Mouse (Mus musculus) intestine, postnatal 0 days (tissue): Measurements from ENCODE around the gene Syt16. TPM values are rescaled to one million over a fixed set of nuclear protein-coding genes. Genes with fewer than 3 reads are reported as not detected.

ENCODE experiments used
- ATAC-seq: fragments of 200-750 bp; cut with Nextera tagmentation; 2 replicates; pipeline ENCODE4 v1.8.0; 2017; ENCODE audit warnings: mild to moderate bottlenecking, moderate TSS enrichment, moderate library complexity
- H3K27ac ChIP-seq: fragments of 300-500 bp; sonication (generic); 2 replicates; pipeline ENCODE4 v1.5.1; 2014; ENCODE audit warnings: mild to moderate bottlenecking, low read depth, low read length, moderate library complexity
- H3K27me3 ChIP-seq: fragments of 300-500 bp; sonication (generic); replicated peaks from 2 replicates; pipeline ENCODE4 v1.6.1; 2014; ENCODE audit warnings: low read length, mixed read lengths; ENCODE audit not compliant: control insufficient read depth, insufficient read depth
- H3K36me3 ChIP-seq: fragments of 300-500 bp; sonication (generic); 2 replicates; pipeline ENCODE4 v1.6.1; 2014; ENCODE audit warnings: mild to moderate bottlenecking, moderate library complexity; ENCODE audit not compliant: control insufficient read depth, insufficient read depth
- H3K4me1 ChIP-seq: fragments of 300-500 bp; sonication (generic); replicated peaks from 2 replicates; pipeline ENCODE4 v1.6.1; 2014; ENCODE audit warnings: antibody characterized with exemption, low read length, mixed read lengths; ENCODE audit not compliant: control insufficient read depth, insufficient read depth
- H3K4me2 ChIP-seq: fragments of 300-500 bp; sonication (generic); replicated peaks from 2 replicates; pipeline ENCODE4 v1.6.1; 2014; ENCODE audit warnings: low read depth, mild to moderate bottlenecking, moderate library complexity
- H3K4me3 ChIP-seq: fragments of 300-500 bp; sonication (generic); 2 replicates; pipeline ENCODE4 v1.5.1; 2014; ENCODE audit warnings: low read depth, low read length
- H3K9ac ChIP-seq: fragments of 300-500 bp; sonication (generic); 2 replicates; pipeline ENCODE4 v1.6.1; 2014; ENCODE audit warnings: mild to moderate bottlenecking, low read depth, low read length
- H3K9me3 ChIP-seq: fragments of 300-500 bp; sonication (generic); 2 replicates; pipeline ENCODE4 v1.6.1; 2016; ENCODE audit warnings: mixed run types; ENCODE audit not compliant: control insufficient read depth
- CTCF ChIP-seq: sonication (generic); IDR thresholded peaks from 2 replicates; pipeline ENCODE4 v1.5.1; 2016; ENCODE audit warnings: low read depth, mild to moderate bottlenecking, control low read depth, antibody characterized with exemption, moderate library complexity
- WGBS: fragments of 180-500 bp; shearing (Covaris S2); extraction: QIAGEN DNeasy Blood & Tissue Kit; methylation state at CpG from one replicate; pipeline ENCODE4 v1.1.7; 2014; 5-methylcytosine and 5-hydroxymethylcytosine counted together
- polyA plus RNA-seq: library from polyadenylated mRNA; unstranded; fragments of >200 nt; fragmentation: Nextera tagmentation; extraction: Ambion mirVana; gene quantifications from 2 replicates; pipeline ENCODE4 v1.2.1, GENCODE M21; 2015

Gene Syt16
- polyA plus RNA-seq, 1 experiment from 2014 or later: 1.2 TPM

DNA sequence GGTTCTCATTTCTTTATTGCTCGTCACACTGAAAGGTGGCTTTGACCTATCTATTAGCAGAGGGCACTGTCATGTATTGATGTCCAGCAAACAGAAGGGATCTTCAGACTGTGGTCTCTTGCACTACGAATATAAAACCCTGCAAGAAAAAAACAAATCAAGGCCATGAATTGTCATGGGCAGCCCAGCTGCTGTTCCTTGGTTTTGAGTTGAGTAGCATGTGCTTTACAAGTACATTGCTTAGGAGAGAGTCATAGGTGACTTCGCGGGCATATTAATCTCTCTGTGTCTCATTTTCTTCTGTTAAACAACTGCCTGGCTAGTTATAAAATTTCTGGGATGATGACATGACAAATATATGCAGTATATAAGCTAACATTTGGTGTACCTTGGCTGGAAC lies 192.4 kb downstream of the Syt16 start:
- H3K4me2 ChIP-seq: no peak overlapping the region
- ATAC-seq: no peak
- H3K9ac ChIP-seq: no peak overlapping the region
- H3K27ac ChIP-seq: no peak overlapping the region
- H3K9me3 ChIP-seq: no peaks in the 10 kb centered on the region
- no peaks in the 10 kb centered on the region for H3K27me3 ChIP-seq
- WGBS: 86% methylated on average over 4 of the region's 4 CpGs
- no peak for TF ChIP-seq CTCF
- no peaks in the 10 kb centered on the region for H3K4me1 ChIP-seq
- H3K36me3 ChIP-seq: no peaks in the 10 kb centered on the region
- no peak overlapping the region for H3K4me3 ChIP-seq

DNA sequence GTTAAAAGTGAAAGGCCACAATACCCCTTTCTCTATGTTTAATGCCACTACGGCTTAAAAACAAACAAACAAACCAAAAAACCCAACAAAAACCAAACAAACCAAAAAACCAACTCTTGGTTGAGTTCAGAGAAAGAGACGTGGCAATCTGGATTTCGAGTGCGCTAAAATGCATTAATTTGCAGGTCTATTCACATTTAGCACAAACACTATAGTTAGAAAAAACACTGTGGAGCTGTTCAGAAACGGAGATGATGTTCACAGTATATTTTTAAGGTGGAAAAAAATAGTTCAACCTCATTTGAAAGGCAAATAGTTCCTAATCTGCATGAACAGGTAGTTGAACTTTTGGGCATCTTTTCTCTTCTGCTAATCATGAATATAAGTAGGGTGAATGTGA lies 192.8 kb downstream of the Syt16 start:
- Histone ChIP-seq H3K27me3 (no peaks in the 10 kb centered on the region), H3K9me3 (no peaks in the 10 kb centered on the region), H3K27ac (no peak overlapping the region), H3K4me2 (no peak overlapping the region), H3K4me3 (no peak overlapping the region), H3K4me1 (no peaks in the 10 kb centered on the region), H3K9ac (no peak overlapping the region), H3K36me3 (no peaks in the 10 kb centered on the region)
- no peak for TF ChIP-seq CTCF
- ATAC-seq: no peak
- 88% methylated on average over 5 of the region's 5 CpGs for WGBS

DNA sequence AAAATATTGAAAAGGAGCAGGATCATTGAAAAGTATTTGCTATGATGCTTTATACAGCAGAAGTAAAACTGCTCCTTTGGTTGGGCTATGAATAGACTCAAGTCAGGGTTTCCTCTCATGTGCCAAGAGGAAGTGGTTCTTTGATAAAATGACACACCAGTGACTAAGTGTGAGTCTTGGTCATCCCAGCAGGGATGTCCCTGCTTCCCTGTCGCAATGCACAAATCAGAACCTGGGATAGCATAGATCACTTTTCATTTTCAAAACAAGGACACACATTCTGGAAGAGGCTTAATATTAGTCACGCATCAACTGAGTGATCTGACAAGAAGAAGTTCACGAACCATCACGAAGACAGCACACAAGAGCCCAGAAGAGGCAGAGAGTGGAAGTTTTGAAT lies 195.1 kb downstream of the Syt16 start:
- no peak overlapping the region for H3K9ac ChIP-seq
- H3K27ac ChIP-seq: no peak overlapping the region
- no peak for ATAC-seq
- WGBS: 86% methylated on average over 4 of the region's 4 CpGs
- H3K27me3 ChIP-seq: no peaks in the 10 kb centered on the region
- H3K4me1 ChIP-seq: no peaks in the 10 kb centered on the region
- no peaks in the 10 kb centered on the region for H3K9me3 ChIP-seq
- H3K36me3 ChIP-seq: no peaks in the 10 kb centered on the region
- H3K4me2 ChIP-seq: no peak overlapping the region
- no peak for TF ChIP-seq CTCF
- H3K4me3 ChIP-seq: no peak overlapping the region

DNA sequence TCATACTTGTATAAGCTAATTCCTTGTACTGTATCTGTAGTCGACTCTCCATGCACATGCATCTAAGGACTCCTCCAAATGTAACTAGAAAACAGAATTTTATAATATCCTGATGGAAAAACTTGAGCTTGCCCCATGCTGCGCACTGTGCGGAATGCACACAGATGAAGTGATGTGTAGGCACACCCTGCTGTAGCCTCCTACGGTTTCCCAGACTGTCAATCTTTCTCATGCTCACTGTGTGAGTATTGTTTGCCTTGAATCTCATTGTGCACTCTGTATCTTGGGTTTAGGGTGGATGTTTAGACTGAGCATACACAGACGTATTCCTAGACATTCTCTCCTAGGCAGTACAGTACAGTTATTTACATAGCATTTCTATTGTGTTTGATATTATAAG lies 203.9 kb downstream of the Syt16 start:
- Histone ChIP-seq H3K4me1 (no peaks in the 10 kb centered on the region), H3K27ac (no peak overlapping the region), H3K36me3 (no peaks in the 10 kb centered on the region), H3K9me3 (no peaks in the 10 kb centered on the region), H3K4me3 (no peak overlapping the region), H3K9ac (no peak overlapping the region), H3K27me3 (no peaks in the 10 kb centered on the region), H3K4me2 (no peak overlapping the region)
- TF ChIP-seq CTCF: no peak
- ATAC-seq: no peak
- WGBS: 79% methylated on average over 5 of the region's 5 CpGs

DNA sequence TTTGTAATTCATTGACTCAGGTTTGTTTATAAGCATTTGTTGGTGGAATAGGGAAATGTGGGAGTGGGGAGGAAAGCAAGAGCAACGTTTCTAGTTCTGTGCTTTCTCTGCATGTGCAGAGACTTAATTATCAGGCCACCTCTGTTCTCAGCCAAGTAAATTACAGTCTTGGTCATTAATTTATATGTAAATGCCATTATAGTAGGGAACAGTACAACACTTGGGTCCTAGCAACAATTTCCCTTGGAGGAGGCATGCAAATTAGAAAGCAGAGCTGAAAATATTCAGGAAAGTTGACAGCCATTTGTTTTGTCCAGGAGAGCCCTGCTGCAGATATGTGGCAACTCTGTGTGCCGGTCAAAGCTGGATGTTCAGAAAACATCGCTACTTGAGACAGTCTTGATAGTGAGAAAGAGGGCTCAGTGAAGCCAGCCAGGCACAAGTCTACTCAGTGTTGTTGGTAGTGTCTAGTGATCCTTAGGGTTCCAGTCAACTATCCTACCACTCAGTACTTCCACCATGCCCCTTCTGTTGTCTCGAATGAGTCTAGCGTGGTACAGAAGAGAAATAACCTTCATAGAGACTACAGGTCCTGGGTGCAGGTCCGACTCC lies 205.1 kb downstream of the Syt16 start:
- no peak for TF ChIP-seq CTCF
- Histone ChIP-seq H3K36me3 (no peaks in the 10 kb centered on the region), H3K4me3 (no peak overlapping the region), H3K9me3 (no peaks in the 10 kb centered on the region), H3K4me2 (no peak overlapping the region), H3K27me3 (no peaks in the 10 kb centered on the region), H3K9ac (no peak overlapping the region), H3K4me1 (no peaks in the 10 kb centered on the region), H3K27ac (no peak overlapping the region)
- ATAC-seq: no peak
- WGBS: 83% methylated on average over 6 of the region's 6 CpGs

DNA sequence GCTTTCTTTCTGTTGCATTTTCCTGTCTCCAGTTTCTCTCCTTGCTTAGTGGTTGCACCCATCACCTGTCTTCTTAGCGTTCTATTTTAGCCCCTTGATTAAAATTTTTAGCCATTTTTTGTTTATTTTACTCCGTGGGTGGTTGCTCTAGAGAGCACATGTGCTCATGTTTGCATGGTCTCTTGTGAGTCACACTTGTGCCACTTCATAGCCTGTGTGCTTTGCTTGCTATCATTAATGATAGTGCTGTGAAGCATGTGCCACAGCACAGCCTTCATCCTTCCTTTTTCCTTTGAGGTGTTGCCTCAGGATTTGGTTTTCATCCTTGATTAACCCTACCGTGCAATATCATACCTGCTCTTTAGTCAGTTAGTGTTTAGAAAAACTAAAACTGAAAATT lies 214.7 kb downstream of the Syt16 start:
- no peak for ATAC-seq
- Histone ChIP-seq H3K4me1 (no peaks in the 10 kb centered on the region), H3K36me3 (no peaks in the 10 kb centered on the region), H3K9me3 (no peaks in the 10 kb centered on the region), H3K27ac (no peak overlapping the region), H3K9ac (no peak overlapping the region), H3K27me3 (no peaks in the 10 kb centered on the region), H3K4me2 (no peak overlapping the region), H3K4me3 (no peak overlapping the region)
- no peak for TF ChIP-seq CTCF
- WGBS: 68% methylated on average over 3 of the region's 3 CpGs
